Mouse (Mus musculus) heart, adult 2 months (tissue): ENCODE results near the gene Lingo3. TPM values are rescaled to one million over a fixed set of nuclear protein-coding genes. Genes with fewer than 3 reads are reported as not detected.

Experiments used
- DNase-seq, 2 experiments: peaks; one replicate each; pipeline ENCODE4 v3.0.0; 2021
- H3K27ac ChIP-seq: fragments of 200-600 bp; 2 replicates; pipeline ENCODE4 v1.8.1; 2022
- H3K27me3 ChIP-seq: fragments of 200-500 bp; 2 replicates; pipeline ENCODE4 v1.6.1; 2012; ENCODE audit warnings: mild to moderate bottlenecking, low read length, inconsistent platforms, mixed read lengths; ENCODE audit not compliant: control insufficient read depth, insufficient read depth
- H3K36me3 ChIP-seq: fragments of 200-500 bp; 2 replicates; pipeline ENCODE4 v1.6.1; 2012; ENCODE audit warnings: low read length, inconsistent platforms; ENCODE audit not compliant: control insufficient read depth, insufficient read depth
- H3K4me1 ChIP-seq: fragments of 200-500 bp; 2 replicates; pipeline ENCODE4 v1.6.1; 2011; ENCODE audit warnings: low read length; ENCODE audit not compliant: control insufficient read depth, insufficient read depth
- H3K4me3 ChIP-seq: fragments of 200-600 bp; 2 replicates; pipeline ENCODE4 v1.8.1; 2022
- H3K79me2 ChIP-seq: fragments of 200-500 bp; replicated peaks from 2 replicates; pipeline ENCODE4 v1.6.1; 2012; ENCODE audit warnings: mild to moderate bottlenecking, inconsistent platforms, low read length, moderate library complexity, mixed read lengths; ENCODE audit not compliant: control insufficient read depth, insufficient read depth
- H3K9ac ChIP-seq: fragments of 200-500 bp; 2 replicates; pipeline ENCODE4 v1.6.1; 2012; ENCODE audit warnings: low read depth, mild to moderate bottlenecking, control low read depth, inconsistent platforms, low read length, mixed read lengths
- CTCF ChIP-seq: fragments of 200-600 bp; IDR thresholded peaks from 2 replicates; pipeline ENCODE4 v1.8.1; 2022; ENCODE audit warnings: antibody characterized with exemption, mild to moderate bottlenecking, moderate library complexity
- EP300 ChIP-seq: fragments of 200-500 bp; IDR thresholded peaks from 2 replicates; pipeline ENCODE4 v1.6.1; 2011; ENCODE audit warnings: low read depth, low read length, control low read depth; ENCODE audit not compliant: insufficient read depth
- POLR2A ChIP-seq: fragments of 200-500 bp; IDR thresholded peaks from 2 replicates; pipeline ENCODE4 v1.6.1; 2011; ENCODE audit warnings: mild to moderate bottlenecking, low read depth, low read length, control low read depth; ENCODE audit not compliant: insufficient read depth
- WGBS: fragments of 180-500 bp; shearing (Covaris S2); methylation state at CpG from one replicate; pipeline ENCODE4 v1.1.7; 2018; 5-methylcytosine and 5-hydroxymethylcytosine counted together
- intact Hi-C: fragments of 180-260 bp; cut with DNase I; formaldehyde crosslinking; loops from one replicate; pipeline ENCODE4 v1.15.1; 2025
- long read RNA-seq: library from polyadenylated mRNA; stranded (forward); transcript quantifications from one replicate; pipeline ENCODE4 v2.0.0, GENCODE M21; 2021
- polyA plus RNA-seq: library from polyadenylated mRNA; depleted of rRNA; stranded (reverse); fragments of >200 nt; gene quantifications from 2 replicates; pipeline ENCODE4 v1.2.3, GENCODE M21; 2012; rRNA removed
- total RNA-seq, 2 experiments: library from RNA; stranded (reverse); gene quantifications; 2 replicates each; pipeline ENCODE4 v1.2.3; 2021

The Lingo3 gene
- total RNA-seq (10 to 100 TPM; 10.7 to 15.8 TPM), polyA plus RNA-seq (12.0 and 15.1 TPM in 2 replicates)
- long read RNA-seq, transcript Lingo3-201 (2 exons, 3,439 nt) = major isoform, 50 of 55 reads
- long read RNA-seq, partial matches to known transcripts = 0 of 55 reads
- long read RNA-seq, other reads (novel, unspliced or antisense) = 5 of 55 reads

GRCm38 (mm10) chr10:80843931-80844547 lies at the start of gene Lingo3:
TSS of gene Lingo3 (minus strand) at chr10:80844039.
- H3K27ac ChIP-seq = no peak within 1 kb of the TSS; the same call in 1 of the 2 replicates
- TF ChIP-seq EP300 (no peak), POLR2A (no peak), CTCF (no peak)
- H3K4me3 ChIP-seq = peak within 1 kb of the TSS; percentile 35
- H3K27me3 ChIP-seq = no peaks in the 10 kb centered on the region
- no peaks in the 10 kb centered on the region for H3K36me3 ChIP-seq
- peak within 1 kb of the TSS; percentile 42 for H3K9ac ChIP-seq
- intact Hi-C loops = no loop called here
- WGBS = 6% methylated on average over 51 of the region's 51 CpGs
- H3K79me2 ChIP-seq = no peaks in the 10 kb centered on the region
- H3K4me1 ChIP-seq = no peaks in the 10 kb centered on the region; the same call in 1 of the 2 replicates
- peak in 1 of 2 experiments; percentile 40 for DNase-seq

GRCm38 (mm10) chr10:80887181-80887580 lies 43.3 kb upstream of the Lingo3 start:
- TF ChIP-seq EP300 (peak; percentile 86), POLR2A (no peak)
- 2% methylated on average over 11 of the region's 11 CpGs for WGBS
- peak; percentile 79 to 86 for DNase-seq
- intact Hi-C loops = no loop called here
- Histone ChIP-seq H3K27me3 (peaks cover 2% of the 10 kb centered on the region; the same call in 1 of the 2 replicates), H3K79me2 (no peaks in the 10 kb centered on the region), H3K4me1 (no peaks in the 10 kb centered on the region), H3K9ac (no peak overlapping the region), H3K27ac (no peak overlapping the region), H3K4me3 (no peak overlapping the region), H3K36me3 (no peaks in the 10 kb centered on the region)

- Histone ChIP-seq H3K79me2 (no peaks in the 10 kb centered on the region), H3K9ac (no peak overlapping the region), H3K36me3 (no peaks in the 10 kb centered on the region), H3K4me1 (no peaks in the 10 kb centered on the region), H3K27me3 (no peaks in the 10 kb centered on the region), H3K4me3 (no peak overlapping the region), H3K27ac (no peak overlapping the region)
- 23% methylated on average over 10 of the region's 10 CpGs for WGBS
- intact Hi-C loops = loop anchor here (1.0 kb wide), 1 partner anchor 114 kb away; no protein-coding TSS in a partner anchor
- DNase-seq = peak; percentile 59 to 83
- TF ChIP-seq POLR2A = no peak
- TF ChIP-seq CTCF = peak; percentile 77
- TF ChIP-seq EP300 = no peak
Observed at GRCm38 (mm10) chr10:80881301-80881700, 37.5 kb upstream of the Lingo3 start.

- no peak overlapping the region for H3K27ac ChIP-seq
- no peak for TF ChIP-seq CTCF
- TF ChIP-seq POLR2A = no peak
- no peak for TF ChIP-seq EP300
- no peak for DNase-seq
- H3K36me3 ChIP-seq = no peaks in the 10 kb centered on the region
- H3K4me3 ChIP-seq = no peak overlapping the region
- no peak overlapping the region for H3K9ac ChIP-seq
- intact Hi-C loops = loop anchor here (1.0 kb wide), 2 partner anchors 114 to 133 kb away; no protein-coding TSS in a partner anchor
- H3K27me3 ChIP-seq = no peaks in the 10 kb centered on the region
- no peaks in the 10 kb centered on the region for H3K79me2 ChIP-seq
- WGBS = 61% methylated on average over 2 of the region's 2 CpGs
- no peaks in the 10 kb centered on the region for H3K4me1 ChIP-seq
Observed at GRCm38 (mm10) chr10:80880901-80881300, 37.1 kb upstream of the Lingo3 start.

- no peak overlapping the region for H3K4me3 ChIP-seq
- WGBS = 7% methylated on average over 5 of the region's 5 CpGs
- no peaks in the 10 kb centered on the region for H3K79me2 ChIP-seq
- TF ChIP-seq POLR2A = no peak
- TF ChIP-seq EP300 = peak; percentile 89
- TF ChIP-seq CTCF = peak; percentile 96
- intact Hi-C loops = loop anchor here (1.0 kb wide), 1 partner anchor 132 kb away; no protein-coding TSS in a partner anchor
- H3K27me3 ChIP-seq = no peaks in the 10 kb centered on the region
- no peaks in the 10 kb centered on the region for H3K4me1 ChIP-seq
- peak; percentile 54 to 73 for DNase-seq
- H3K9ac ChIP-seq = no peak overlapping the region
- no peaks in the 10 kb centered on the region for H3K36me3 ChIP-seq
- no peak overlapping the region for H3K27ac ChIP-seq
Observed at GRCm38 (mm10) chr10:80880131-80880641, 36.3 kb upstream of the Lingo3 start.

- H3K27me3 ChIP-seq = no peaks in the 10 kb centered on the region
- no peak for DNase-seq
- H3K79me2 ChIP-seq = no peaks in the 10 kb centered on the region
- H3K27ac ChIP-seq = no peak overlapping the region
- WGBS = 16% methylated on average over 3 of the region's 3 CpGs
- H3K4me3 ChIP-seq = no peak overlapping the region
- no peaks in the 10 kb centered on the region for H3K36me3 ChIP-seq
- H3K9ac ChIP-seq = no peak overlapping the region
- no peaks in the 10 kb centered on the region for H3K4me1 ChIP-seq
- no peak for TF ChIP-seq POLR2A
- TF ChIP-seq EP300 = no peak
- TF ChIP-seq CTCF = no peak
- intact Hi-C loops = loop anchor here (1.0 kb wide), 1 partner anchor 54 kb away; no protein-coding TSS in a partner anchor
Observed at GRCm38 (mm10) chr10:80876594-80876993, 32.8 kb upstream of the Lingo3 start.
